Mouse (Mus musculus): ENCODE measurements at regions not wholly inside any gene's neighbourhood (a gene's known extent, or its start where the extent isn't known, plus 50 kb on each side); places are given as distances from the start of the nearest gene placed in this dataset.
"Not testable (repeated sequence)": the region's sequence is repeated elsewhere in the genome, so short reads cannot be mapped to it uniquely, and the experiment has no call there.

- DNase-seq (ENCODE audit: low spot score in 2 of 2) = no peak
Measured at GRCm38 (mm10) chr1:13042326-13042725, 1628.4 kb downstream of the A830018L16Rik start.

DNA sequence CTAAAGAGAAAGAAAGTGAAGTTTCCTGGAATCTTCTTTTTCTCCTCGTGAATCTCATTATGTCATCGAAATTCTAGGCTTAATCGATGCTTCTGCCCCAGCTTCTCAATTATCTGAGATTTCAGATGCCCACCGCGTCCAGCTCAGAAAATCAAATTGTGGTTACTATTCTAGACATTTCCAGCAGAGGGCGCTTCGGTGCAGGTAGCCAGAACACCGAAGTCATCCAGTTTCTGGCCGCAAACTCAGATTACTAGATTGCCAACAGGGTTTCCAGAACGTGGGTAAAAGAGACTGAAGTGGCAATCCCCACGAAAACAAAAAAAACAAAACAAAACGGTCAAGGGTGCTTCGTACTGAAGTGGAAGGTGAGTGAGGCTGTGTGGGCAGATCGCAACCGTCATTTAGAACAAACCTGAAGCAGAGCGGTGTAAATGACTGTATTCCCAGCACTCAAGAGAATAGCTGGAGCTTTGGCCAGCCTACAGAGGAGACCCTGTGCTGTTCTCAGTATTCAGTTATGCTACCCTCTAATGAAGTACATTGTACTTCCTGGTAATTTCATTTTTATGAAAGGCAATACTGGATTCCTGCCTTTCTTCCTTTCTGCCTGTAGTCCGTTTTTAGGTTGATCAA lies 1636.4 kb downstream of the A830018L16Rik start:
- peak; percentile 34 to 46 for DNase-seq (ENCODE audit: low spot score in 2 of 2)

- DNase-seq (ENCODE audit: low spot score in 2 of 2) = not testable (repeated sequence)
Measured at GRCm38 (mm10) chr1:13051433-13052066, 1637.6 kb downstream of the A830018L16Rik start.

DNA sequence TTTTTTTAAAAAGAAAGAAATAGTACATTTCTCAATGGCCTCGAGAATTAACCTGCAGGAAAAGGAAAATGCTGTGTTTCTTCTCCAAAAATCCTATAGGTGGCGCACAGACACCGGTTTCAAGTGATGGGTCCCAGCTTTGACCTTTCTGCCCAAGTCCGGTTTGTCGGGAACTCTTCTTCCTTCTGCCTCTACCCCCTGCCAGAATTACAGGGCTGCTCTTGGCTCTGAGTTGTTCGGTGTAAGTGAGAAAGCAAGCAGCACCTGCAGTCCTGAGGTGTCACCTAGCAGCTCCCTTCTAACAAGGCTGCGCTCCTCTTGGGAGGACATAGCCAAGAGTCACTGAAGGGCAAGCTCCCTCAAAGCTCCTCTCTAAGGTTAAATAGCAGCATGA lies 1638.2 kb downstream of the A830018L16Rik start:
- peak in 1 of 2 experiments; percentile 20 for DNase-seq (ENCODE audit: low spot score in 2 of 2)

DNA sequence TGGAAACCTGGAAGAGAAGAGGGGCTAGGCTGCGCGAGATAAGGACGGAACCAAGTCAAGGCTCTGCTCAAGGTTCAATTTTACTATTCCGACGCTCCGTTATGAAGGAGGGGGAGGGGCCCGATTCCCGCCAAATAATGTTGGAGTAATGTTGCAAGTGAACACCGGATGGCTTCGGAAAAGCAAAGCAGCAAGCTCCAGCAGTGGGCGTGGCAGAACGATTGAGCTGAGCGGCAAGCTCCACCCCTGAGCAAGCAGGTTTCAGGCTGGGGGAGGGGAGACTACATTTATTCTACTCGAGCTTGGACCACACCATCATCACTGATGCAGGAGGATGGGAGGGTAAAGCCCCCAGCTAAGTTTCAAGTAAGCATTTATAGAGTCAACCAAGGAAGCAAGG lies 1643.8 kb downstream of the A830018L16Rik start:
- DNase-seq (ENCODE audit: low spot score in 2 of 2) = no peak

DNA sequence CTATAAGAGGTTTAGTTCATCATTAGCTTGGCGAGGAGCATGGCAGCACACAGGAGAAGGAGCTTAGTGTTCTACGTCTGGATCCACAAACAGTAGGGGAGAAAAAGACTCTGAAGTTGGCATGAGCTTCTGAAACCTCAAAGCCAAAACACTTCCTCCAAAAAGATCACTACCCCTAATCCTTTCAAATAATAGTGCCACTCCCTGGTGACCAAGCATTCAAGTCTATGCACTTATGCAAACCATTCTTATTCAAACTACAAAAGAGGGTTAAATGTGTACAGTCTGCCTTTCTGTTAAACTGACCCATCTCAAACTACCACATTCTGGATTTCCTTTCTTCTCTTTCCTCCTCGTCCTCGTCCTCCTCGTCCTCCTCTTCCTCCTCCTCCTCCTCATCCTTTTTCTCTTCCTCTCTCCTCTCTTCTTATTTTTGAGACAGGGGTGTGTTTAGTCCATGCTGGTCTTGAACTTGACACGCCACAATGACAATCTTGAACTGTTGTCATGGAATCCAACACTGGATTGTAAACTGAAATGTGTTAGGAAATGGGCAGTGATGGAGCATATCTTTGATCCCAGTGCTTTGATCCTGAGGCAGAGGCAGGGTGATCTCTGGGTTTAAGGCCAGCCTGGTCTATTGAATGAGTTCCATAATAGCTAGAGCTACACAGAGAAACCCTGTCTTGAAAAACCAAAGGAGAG lies 1645.9 kb downstream of the A830018L16Rik start:
- no peak for DNase-seq (ENCODE audit: low spot score in 2 of 2)
